Mouse (Mus musculus): Measurements from ENCODE around the gene Capn10. TPM values are rescaled to one million over a fixed set of nuclear protein-coding genes. Genes with fewer than 3 reads are reported as not detected.

The Capn10 gene
- 31.4 and 33.6 TPM in 2 replicates for polyA plus RNA-seq (2021; fragmentation: Nextera tagmentation)
- long read RNA-seq, experiment 1, transcript Capn10-202 (4 exons, 1,268 nt): minor isoform, 20 of 66 reads
- long read RNA-seq, experiment 1, transcript Capn10-201 (12 exons, 2,902 nt): major isoform, 36 of 66 reads
- long read RNA-seq, experiment 1, partial matches to known transcripts: 3 of 66 reads
- long read RNA-seq, experiment 1, other reads (novel, unspliced or antisense): 7 of 66 reads
- long read RNA-seq, experiment 2, transcript Capn10-201 (12 exons, 2,902 nt): major isoform, 149 of 223 reads
- long read RNA-seq, experiment 2, transcript Capn10-202 (4 exons, 1,268 nt): minor isoform, 50 of 223 reads
- long read RNA-seq, experiment 2, partial matches to known transcripts: 11 of 223 reads
- long read RNA-seq, experiment 2, other reads (novel, unspliced or antisense): 13 of 223 reads

GRCm38 (mm10) chr1:92934182-92934827 is at the start of gene Capn10:
Gene Capn10 (plus strand): TSS chr1:92934376.

GRCm38 (mm10) chr1:92902786-92903185 is 31.4 kb upstream of the Capn10 start, which contains the start of gene Ankmy1:
Gene Ankmy1 (minus strand): TSS chr1:92902906.

GRCm38 (mm10) chr1:92906779-92907631 is 27.2 kb upstream of the Capn10 start, which contains the start of gene Dusp28:
Gene Dusp28 (plus strand): TSS chr1:92906981.

GRCm38 (mm10) chr1:92910239-92910885 is 23.8 kb upstream of the Capn10 start, which contains the start of gene Rnpepl1:
Gene Rnpepl1 (plus strand): TSS chr1:92910783.

GRCm38 (mm10) chr1:92950607-92951006 is 16.4 kb downstream of the Capn10 start, which contains the start of gene Gpr35:
Gene Gpr35 (plus strand): TSS chr1:92950865.

Other genes starting within 250 kb of the Capn10 start
- 16.3 and 17.8 TPM in 2 replicates for gene Gpc1, start 102.7 kb upstream of the Capn10 start, polyA plus RNA-seq (2021; fragmentation: Nextera tagmentation)
- 0.05 TPM in 1 of 2 replicates, not detected in the other for gene Ankmy1, start 31.5 kb upstream of the Capn10 start, polyA plus RNA-seq (2021; fragmentation: Nextera tagmentation)
- 32.6 and 36.4 TPM in 2 replicates for gene Dusp28, start 27.4 kb upstream of the Capn10 start, polyA plus RNA-seq (2021; fragmentation: Nextera tagmentation)
- gene Rnpepl1, start 23.6 kb upstream of the Capn10 start, polyA plus RNA-seq (2021; fragmentation: Nextera tagmentation): 6.6 and 7.1 TPM in 2 replicates
- 0.05 and 0.29 TPM in 2 replicates for gene Gpr35, start 16.5 kb downstream of the Capn10 start, polyA plus RNA-seq (2021; fragmentation: Nextera tagmentation)
- gene Aqp12, start 72.0 kb downstream of the Capn10 start, polyA plus RNA-seq (2021; fragmentation: Nextera tagmentation): not detected in 2 replicates
- 186 and 193 TPM in 2 replicates for gene Kif1a, start 167.6 kb downstream of the Capn10 start, polyA plus RNA-seq (2021; fragmentation: Nextera tagmentation)
- gene Agxt, start 200.9 kb downstream of the Capn10 start, polyA plus RNA-seq (2021; fragmentation: Nextera tagmentation): not detected in 2 replicates
- gene 2310007B03Rik, start 226.6 kb downstream of the Capn10 start, polyA plus RNA-seq (2021; fragmentation: Nextera tagmentation): 0.09 and 0.35 TPM in 2 replicates
- 0.04 TPM in 2 replicates for gene Crocc2, start 234.3 kb downstream of the Capn10 start, polyA plus RNA-seq (2021; fragmentation: Nextera tagmentation)